Mouse (Mus musculus) retina, postnatal 1 day (tissue): ENCODE measurements around the gene Patj.
"Not testable (repeated sequence)": the region's sequence is repeated elsewhere in the genome, so short reads cannot be mapped to it uniquely, and the experiment has no call there.

Experiments
- DNase-seq: peaks from one replicate; pipeline ENCODE4 v3.0.0-alpha.2; 2012

Gene Patj

DNA sequence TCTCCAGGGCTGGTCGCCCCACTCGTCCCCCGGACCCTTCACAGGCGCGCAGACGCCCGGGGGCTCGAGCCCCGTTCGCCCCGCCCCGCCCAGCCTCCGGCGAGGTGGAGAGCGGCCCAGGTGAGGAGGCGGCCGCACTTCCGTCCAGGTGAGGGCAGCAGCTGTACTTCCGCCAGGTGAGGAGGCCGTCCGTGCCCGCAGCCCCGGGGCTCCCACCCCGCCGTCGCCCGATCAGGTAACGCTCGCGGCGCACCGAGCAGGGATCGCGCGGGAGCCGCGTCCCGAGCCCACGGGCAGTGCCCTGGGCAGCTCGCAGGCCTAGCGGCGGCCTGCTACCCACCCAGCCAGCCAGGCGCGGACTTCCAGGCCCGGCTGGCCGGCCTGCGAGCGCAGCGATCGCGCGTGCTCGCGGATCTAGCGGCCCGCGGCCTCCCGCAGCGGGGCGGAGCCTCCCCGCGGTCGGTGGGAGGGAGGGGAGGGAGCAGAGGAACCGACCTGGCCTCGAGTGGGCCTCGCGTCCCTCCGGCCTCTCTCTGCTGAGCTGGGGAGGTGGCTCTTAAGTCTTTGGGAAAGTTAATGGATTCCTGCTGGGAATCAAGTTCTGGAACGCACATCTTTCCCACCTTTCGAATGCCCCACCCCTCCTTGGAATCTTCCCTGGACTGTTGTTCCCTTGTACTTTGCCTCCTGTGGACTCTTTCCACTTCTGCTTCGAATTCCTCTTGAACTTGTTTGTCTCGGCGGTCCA is at the start of gene Patj:
Patj (plus strand) TSS at position 96 of the 748 bp plus-strand sequence.
- DNase-seq = peak; percentile 83

- no peak for DNase-seq
Measured at GRCm38 (mm10) chr4:98348580-98348979, 47.0 kb upstream of the Patj start.

- no peak for DNase-seq
Measured at GRCm38 (mm10) chr4:98358034-98358809, 37.4 kb upstream of the Patj start.

GRCm38 (mm10) chr4:98375401-98375800 is 20.2 kb upstream of the Patj start:
- DNase-seq = no peak

GRCm38 (mm10) chr4:98376943-98377342 is 18.6 kb upstream of the Patj start:
- no peak for DNase-seq

DNA sequence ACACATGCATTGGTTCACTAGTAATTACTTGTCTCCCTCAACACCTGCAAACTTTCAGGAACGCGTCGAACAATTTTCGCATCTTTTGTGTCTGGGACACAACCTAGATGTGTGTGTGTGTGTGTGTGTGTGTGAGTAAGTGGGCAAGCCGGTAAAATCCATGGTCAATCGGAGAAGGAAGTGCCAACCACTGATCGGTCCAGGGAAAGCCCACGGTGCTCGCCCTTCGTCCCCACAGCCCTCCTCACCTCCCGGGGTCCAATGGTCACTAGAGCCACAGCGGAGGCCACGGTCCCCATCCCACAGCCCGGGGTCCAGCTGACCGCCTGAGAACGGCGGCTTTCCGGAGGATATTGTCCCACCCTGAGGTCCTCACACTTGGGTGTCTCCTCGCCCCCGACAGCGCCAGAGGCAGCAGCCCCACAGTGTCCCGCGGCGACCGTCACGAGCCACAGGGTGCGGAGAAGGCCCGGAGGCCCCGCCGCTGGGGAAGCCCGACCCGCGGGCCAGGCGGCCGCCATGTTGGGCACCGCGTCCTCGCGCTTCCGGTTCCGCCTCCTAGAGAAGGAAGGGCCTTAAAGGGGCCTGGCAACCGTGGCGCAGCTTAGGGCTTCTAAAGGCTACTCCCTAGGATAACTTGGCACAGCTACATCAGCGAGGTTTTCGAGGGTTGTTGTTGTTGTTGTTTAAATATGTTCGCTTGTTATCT is 12.7 kb upstream of the Patj start, which contains the start of gene Tm2d1:
Tm2d1 (minus strand) TSS at position 591 of the 709 bp plus-strand sequence.
- peak; percentile 91 for DNase-seq

- no peak for DNase-seq
Measured at GRCm38 (mm10) chr4:98385036-98385435, 10.5 kb upstream of the Patj start.

- no peak for DNase-seq
Measured at GRCm38 (mm10) chr4:98395346-98395689, 267 bp upstream of the Patj start.

DNA sequence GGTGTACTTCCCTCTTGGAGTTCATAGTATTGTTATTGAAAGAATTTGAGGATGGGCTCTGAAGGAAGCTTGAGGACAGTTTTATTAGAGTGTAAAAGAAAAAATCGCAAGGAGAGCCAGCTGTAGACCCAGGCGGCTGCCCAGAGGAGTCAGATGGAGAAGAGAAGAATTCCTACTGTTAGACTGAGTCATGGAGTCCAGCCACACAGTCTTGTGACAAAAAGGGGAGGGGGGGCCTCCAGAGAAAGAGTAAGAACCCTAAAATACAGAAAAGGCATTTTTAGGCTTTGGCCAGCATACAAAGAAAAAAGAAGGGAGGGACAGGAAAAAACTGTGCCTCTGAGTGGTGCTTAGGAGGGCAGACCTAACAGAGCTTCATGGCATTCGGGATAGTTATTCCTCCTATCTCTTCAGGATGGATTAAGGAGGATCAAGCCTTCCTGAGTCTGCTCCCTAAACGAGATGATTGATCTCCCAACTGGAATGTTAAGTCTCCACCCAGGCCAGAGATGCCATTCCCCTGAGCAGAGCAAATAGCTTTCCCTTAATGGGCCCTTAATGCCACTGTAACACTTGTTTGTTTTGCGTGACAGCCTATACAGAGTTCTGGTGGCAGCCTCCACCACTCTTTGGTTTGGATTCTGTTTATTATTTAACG is 5.5 kb downstream of the Patj start:
- DNase-seq = no peak

DNA sequence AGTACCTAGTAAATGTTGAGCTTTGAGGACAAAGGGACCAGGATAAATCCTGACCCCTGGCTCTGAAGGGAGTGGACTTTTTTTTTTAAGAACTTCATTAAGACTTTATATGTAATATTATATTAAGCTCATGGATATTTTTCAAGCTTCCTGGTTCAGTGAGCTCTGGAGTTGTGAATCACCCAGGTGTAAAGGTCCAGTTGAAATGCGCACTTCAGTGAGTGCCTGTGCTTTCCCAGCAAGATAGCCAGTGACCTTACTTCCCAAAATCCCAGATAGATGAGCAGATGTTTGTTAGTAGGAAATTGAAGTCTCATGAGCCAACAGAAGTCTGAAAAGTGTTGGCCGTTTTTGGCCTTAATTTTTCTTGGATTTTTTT is 6.0 kb downstream of the Patj start:
- DNase-seq = no peak

DNA sequence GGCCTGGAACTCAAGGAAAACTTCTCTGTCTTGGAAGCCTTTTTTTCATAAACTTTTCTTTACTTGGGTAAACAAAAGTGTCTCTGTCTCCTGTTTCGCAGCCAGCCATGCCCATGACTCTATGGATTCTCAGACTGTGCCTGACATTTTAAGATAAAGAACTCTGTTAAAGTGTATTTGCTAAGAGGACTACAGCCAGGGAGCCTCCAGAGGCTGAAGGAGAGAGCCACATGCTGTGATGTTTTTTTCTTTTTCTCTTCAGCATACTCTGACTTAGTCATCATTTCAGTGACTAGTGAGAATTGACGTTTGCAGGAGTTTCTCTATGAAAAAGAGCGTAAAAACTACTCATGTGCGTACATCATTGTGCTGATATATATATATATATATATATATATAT is 7.9 kb downstream of the Patj start:
- DNase-seq = no peak

GRCm38 (mm10) chr4:98404412-98404811 is 8.8 kb downstream of the Patj start:
- DNase-seq = no peak

GRCm38 (mm10) chr4:98408455-98408854 is 12.9 kb downstream of the Patj start:
- no peak for DNase-seq

DNA sequence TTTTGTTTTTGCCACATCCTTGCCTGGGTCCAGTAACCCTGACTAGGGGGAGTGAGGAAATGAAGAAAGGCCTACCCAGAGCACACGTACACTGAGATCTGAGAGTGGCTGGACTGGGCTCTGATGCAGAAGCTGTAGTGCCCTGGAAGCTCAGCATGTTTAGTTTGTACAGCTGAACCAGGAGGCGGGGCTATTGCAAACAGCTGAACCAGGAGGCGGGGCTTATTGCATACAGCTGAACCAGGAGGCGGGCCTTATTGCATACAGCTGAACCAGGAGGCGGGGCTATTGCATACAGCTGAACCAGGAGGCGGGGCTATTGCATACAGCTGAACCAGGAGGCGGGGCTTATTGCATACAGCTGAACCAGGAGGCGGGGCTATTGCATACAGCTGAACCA is 19.6 kb downstream of the Patj start:
- DNase-seq = not testable (repeated sequence)

DNA sequence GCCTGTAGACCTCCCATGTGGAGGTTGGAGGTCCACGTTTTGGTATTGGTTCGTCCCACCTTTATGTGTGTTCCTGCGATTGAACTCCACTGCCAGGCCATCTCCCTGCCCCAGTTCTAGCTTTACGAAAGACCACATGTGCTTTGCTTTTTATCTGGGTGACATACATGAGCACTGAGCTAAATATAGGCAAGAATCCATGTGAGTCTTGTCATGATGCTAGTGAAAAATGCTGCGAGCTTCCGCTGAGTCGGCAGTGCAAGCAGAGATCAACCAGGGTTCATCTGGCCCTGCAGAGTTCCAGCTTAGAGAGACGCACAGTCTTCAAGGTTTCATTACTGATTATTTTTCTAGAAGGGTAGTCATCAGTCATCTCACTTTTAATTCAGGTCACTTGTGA is 32.8 kb downstream of the Patj start:
- DNase-seq = no peak

- DNase-seq = no peak
Measured at GRCm38 (mm10) chr4:98435641-98436457, 40.3 kb downstream of the Patj start.

GRCm38 (mm10) chr4:98436664-98437363 is 41.2 kb downstream of the Patj start:
- no peak for DNase-seq

DNA sequence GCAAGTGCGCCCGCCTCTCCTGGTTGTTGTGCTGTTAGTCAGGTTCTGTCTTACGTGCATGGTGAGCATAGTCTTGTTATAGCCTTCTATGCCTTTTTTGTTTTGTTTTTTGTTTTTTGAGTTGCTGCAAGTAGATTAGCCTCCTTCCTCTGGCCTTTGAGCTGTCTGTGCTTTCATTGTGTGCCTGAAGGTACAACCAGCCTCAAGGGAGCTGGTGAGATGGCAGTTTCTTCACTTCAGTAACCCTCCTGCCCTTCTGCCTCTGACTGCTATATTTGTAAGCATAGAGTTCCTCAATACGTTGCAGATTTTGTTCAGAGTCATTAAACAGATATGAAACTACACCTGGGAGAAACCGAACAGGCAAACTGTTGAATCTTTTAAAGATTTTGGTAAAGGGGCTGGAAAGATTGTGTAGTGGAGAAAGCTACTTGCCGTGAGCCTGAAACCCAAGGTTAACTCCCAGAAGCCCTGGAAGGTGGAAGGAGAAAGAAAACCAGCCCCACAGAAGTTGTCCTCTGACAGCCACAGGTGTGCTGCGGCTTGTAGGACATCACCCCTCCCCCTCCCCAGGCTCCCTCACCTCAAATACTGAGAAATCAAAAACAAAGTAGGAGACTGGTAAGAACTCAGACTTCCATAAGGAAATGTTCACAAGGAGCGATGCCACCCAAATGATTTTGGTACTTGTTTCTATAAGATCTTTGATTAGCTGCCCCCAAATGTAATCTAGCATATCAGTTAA is 43.8 kb downstream of the Patj start:
- DNase-seq = no peak

DNA sequence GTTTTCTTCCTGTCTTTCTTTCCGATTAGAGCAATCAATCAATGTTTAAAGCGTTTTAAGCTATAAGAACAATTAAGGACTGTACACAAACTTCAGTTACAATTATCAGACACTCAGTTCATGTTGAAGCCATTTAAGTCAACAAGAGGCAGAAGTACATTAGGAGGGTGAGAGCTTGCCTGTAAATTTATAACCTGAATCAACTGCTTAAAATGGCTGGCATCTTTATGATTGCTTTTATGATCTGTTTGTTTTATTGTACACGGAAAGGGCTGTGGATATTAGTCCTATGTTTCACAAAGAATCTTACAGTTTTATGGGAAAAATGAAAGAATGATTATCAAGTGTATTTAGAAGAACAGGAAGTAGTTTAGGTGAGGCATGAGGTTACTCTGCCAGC is 45.7 kb downstream of the Patj start:
- DNase-seq = no peak

GRCm38 (mm10) chr4:98444437-98445139 is 49.0 kb downstream of the Patj start:
- DNase-seq = peak; percentile 72
